Mouse (Mus musculus): ENCODE data around the gene Rftn1. TPM values are rescaled to one million over a fixed set of nuclear protein-coding genes. Genes with fewer than 3 reads are reported as not detected.
"Not testable (repeated sequence)": the region's sequence is repeated elsewhere in the genome, so short reads cannot be mapped to it uniquely, and the experiment has no call there.

Rftn1 gene
- polyA plus RNA-seq, 1 experiment from 2014 or later = 15.5 TPM

GRCm38 (mm10) chr17:50120098-50120497 is 70.4 kb downstream of the Rftn1 start:
- Histone ChIP-seq H3K9me3 (ENCODE audit: control insufficient read depth, low read length) (no peaks in the 10 kb centered on the region), H3K4me2 (ENCODE audit: low read depth, low read length) (no peak overlapping the region), H3K4me3 (ENCODE audit: low read depth, low read length) (no peak overlapping the region), H3K4me1 (ENCODE audit: control insufficient read depth, insufficient read depth, low read length) (peaks cover 9% of the 10 kb centered on the region), H3K27me3 (replicated peaks; ENCODE audit: control insufficient read depth, insufficient read depth, low read length) (no peaks in the 10 kb centered on the region), H3K27ac (replicated peaks; ENCODE audit: low read depth, low read length) (no peak overlapping the region), H3K36me3 (ENCODE audit: control insufficient read depth, insufficient read depth, low read length) (no peaks in the 10 kb centered on the region), H3K9ac (ENCODE audit: low read depth, low read length) (no peak overlapping the region)
- DNase-seq (ENCODE audit: low spot score) = no peak
- WGBS = 67% methylated on average over 4 of the region's 4 CpGs
- no peak for ATAC-seq (ENCODE audit: low read depth)

DNA sequence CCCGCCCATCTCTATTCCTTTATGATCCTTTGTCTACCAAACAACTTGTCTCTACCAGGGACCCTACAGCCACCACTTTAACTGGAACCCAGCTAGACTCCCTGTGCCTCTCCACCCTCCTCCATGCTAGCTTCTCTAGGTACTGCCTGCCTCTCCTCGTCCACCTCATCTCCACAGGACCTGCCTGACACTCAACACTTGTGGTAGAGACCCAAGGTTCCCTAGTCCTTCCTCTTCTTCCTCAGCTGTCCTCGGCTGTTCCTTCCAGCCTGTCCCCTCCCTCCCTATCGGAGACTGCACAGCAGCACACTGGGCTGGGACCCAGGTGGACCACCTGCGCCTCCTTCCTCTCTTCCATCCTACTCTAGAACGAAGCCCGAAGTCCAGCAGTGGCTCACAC is 73.0 kb downstream of the Rftn1 start:
- no peak overlapping the region for H3K4me2 ChIP-seq (ENCODE audit: low read depth, low read length)
- no peaks in the 10 kb centered on the region for H3K36me3 ChIP-seq (ENCODE audit: control insufficient read depth, insufficient read depth, low read length)
- H3K4me3 ChIP-seq (ENCODE audit: low read depth, low read length) = no peak overlapping the region
- ATAC-seq (ENCODE audit: low read depth) = no peak
- 91% methylated on average over 7 of the region's 7 CpGs for WGBS
- no peaks in the 10 kb centered on the region for H3K27me3 ChIP-seq (replicated peaks; ENCODE audit: control insufficient read depth, insufficient read depth, low read length)
- no peak overlapping the region for H3K9ac ChIP-seq (ENCODE audit: low read depth, low read length)
- no peaks in the 10 kb centered on the region for H3K4me1 ChIP-seq (ENCODE audit: control insufficient read depth, insufficient read depth, low read length)
- DNase-seq (ENCODE audit: low spot score) = no peak
- no peak overlapping the region for H3K27ac ChIP-seq (replicated peaks; ENCODE audit: low read depth, low read length)
- H3K9me3 ChIP-seq (ENCODE audit: control insufficient read depth, low read length) = no peaks in the 10 kb centered on the region

DNA sequence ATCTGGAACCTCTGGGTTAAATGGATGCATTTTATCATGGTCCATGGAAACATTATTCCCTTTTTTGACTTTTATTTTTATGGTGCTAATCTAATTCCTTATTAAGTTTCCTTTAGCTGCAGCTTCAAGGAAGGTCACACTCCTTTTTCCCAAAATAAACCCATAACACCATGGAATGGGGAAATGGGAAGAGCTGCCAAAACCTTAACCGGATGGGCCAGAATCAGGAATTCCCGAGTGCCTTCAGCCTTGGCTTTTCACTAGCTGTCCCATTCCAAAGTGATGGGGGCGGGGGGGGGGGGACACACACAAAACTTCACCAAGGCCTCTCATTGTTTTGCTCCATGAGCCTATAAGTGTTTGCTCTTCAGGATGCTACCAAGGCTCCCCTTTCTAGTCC is 73.5 kb downstream of the Rftn1 start:
- Histone ChIP-seq H3K4me2 (ENCODE audit: low read depth, low read length) (no peak overlapping the region), H3K9me3 (ENCODE audit: control insufficient read depth, low read length) (no peaks in the 10 kb centered on the region), H3K27ac (replicated peaks; ENCODE audit: low read depth, low read length) (no peak overlapping the region), H3K4me3 (ENCODE audit: low read depth, low read length) (no peak overlapping the region), H3K36me3 (ENCODE audit: control insufficient read depth, insufficient read depth, low read length) (no peaks in the 10 kb centered on the region), H3K27me3 (replicated peaks; ENCODE audit: control insufficient read depth, insufficient read depth, low read length) (no peaks in the 10 kb centered on the region), H3K9ac (ENCODE audit: low read depth, low read length) (no peak overlapping the region), H3K4me1 (ENCODE audit: control insufficient read depth, insufficient read depth, low read length) (peaks cover under 1% of the 10 kb centered on the region; the same call in 1 of the 2 replicates)
- DNase-seq (ENCODE audit: low spot score) (no peak), ATAC-seq (ENCODE audit: low read depth) (no peak)
- WGBS = 76% methylated on average over 3 of the region's 3 CpGs

DNA sequence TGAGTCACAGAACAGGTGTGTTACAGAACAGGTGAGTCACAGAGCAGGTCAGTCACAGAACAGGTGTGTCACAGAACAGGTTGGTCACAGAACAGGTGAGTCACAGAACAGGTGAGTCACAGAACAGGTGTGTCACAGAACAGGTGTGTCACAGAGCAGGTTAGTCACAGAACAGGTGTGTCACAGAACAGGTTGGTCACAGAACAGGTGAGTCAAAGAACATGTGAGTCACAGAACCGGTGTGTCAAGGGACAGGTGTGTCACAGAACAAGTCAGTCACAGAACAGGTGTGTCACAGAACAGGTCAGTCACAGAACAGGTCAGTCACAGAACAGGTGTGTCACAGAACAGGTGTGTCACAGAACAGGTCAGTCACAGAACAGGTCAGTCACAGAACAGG is 74.1 kb downstream of the Rftn1 start:
- 96% methylated on average over 1 of the region's 1 CpGs for WGBS
- H3K36me3 ChIP-seq (ENCODE audit: control insufficient read depth, insufficient read depth, low read length); H3K4me3 ChIP-seq (ENCODE audit: low read depth, low read length); H3K27me3 ChIP-seq (replicated peaks; ENCODE audit: control insufficient read depth, insufficient read depth, low read length); ATAC-seq (ENCODE audit: low read depth); H3K4me1 ChIP-seq (ENCODE audit: control insufficient read depth, insufficient read depth, low read length); H3K4me2 ChIP-seq (ENCODE audit: low read depth, low read length); DNase-seq (ENCODE audit: low spot score); H3K9ac ChIP-seq (ENCODE audit: low read depth, low read length); H3K9me3 ChIP-seq (ENCODE audit: control insufficient read depth, low read length); H3K27ac ChIP-seq (replicated peaks; ENCODE audit: low read depth, low read length): not testable (repeated sequence)

DNA sequence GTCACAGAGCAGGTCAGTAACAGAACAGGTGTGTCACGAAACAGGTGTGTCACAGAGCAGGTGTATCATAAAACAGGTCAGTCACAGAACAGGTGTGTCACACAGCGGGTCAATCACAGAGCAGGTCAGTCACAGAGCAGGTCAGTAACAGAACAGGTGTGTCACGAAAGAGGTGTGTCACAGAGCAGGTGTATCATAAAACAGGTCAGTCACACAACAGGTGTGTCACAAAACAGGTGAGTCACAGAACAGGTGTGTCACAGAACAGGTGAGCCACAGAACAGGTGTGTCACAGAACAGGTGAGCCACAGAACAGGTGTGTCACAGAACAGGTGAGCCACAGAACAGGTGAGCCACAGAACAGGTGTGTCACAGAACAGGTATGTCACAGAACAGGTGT is 74.8 kb downstream of the Rftn1 start:
- WGBS = 95% methylated on average over 3 of the region's 3 CpGs

GRCm38 (mm10) chr17:50114659-50115058 is 75.8 kb downstream of the Rftn1 start:
- Histone ChIP-seq H3K36me3 (ENCODE audit: control insufficient read depth, insufficient read depth, low read length) (no peaks in the 10 kb centered on the region), H3K9ac (ENCODE audit: low read depth, low read length) (no peak overlapping the region), H3K9me3 (ENCODE audit: control insufficient read depth, low read length) (no peaks in the 10 kb centered on the region), H3K27ac (replicated peaks; ENCODE audit: low read depth, low read length) (no peak overlapping the region), H3K4me1 (ENCODE audit: control insufficient read depth, insufficient read depth, low read length) (peaks cover 4% of the 10 kb centered on the region; the same call in 1 of the 2 replicates), H3K4me3 (ENCODE audit: low read depth, low read length) (no peak overlapping the region), H3K27me3 (replicated peaks; ENCODE audit: control insufficient read depth, insufficient read depth, low read length) (no peaks in the 10 kb centered on the region), H3K4me2 (ENCODE audit: low read depth, low read length) (no peak overlapping the region)
- 78% methylated on average over 8 of the region's 8 CpGs for WGBS
- ATAC-seq (ENCODE audit: low read depth) (no peak), DNase-seq (ENCODE audit: low spot score) (no peak)

More for the DNA sequence above, 74.8 kb downstream of the Rftn1 start:
- H3K4me3 ChIP-seq (ENCODE audit: low read depth, low read length); DNase-seq (ENCODE audit: low spot score); H3K27ac ChIP-seq (replicated peaks; ENCODE audit: low read depth, low read length); H3K4me1 ChIP-seq (ENCODE audit: control insufficient read depth, insufficient read depth, low read length); H3K27me3 ChIP-seq (replicated peaks; ENCODE audit: control insufficient read depth, insufficient read depth, low read length); H3K4me2 ChIP-seq (ENCODE audit: low read depth, low read length); H3K36me3 ChIP-seq (ENCODE audit: control insufficient read depth, insufficient read depth, low read length); H3K9ac ChIP-seq (ENCODE audit: low read depth, low read length); ATAC-seq (ENCODE audit: low read depth); H3K9me3 ChIP-seq (ENCODE audit: control insufficient read depth, low read length): not testable (repeated sequence)

- Histone ChIP-seq H3K36me3 (ENCODE audit: control insufficient read depth, insufficient read depth, low read length) (no peaks in the 10 kb centered on the region), H3K4me2 (ENCODE audit: low read depth, low read length) (no peak overlapping the region), H3K9me3 (ENCODE audit: control insufficient read depth, low read length) (no peaks in the 10 kb centered on the region), H3K27ac (replicated peaks; ENCODE audit: low read depth, low read length) (no peak overlapping the region), H3K9ac (ENCODE audit: low read depth, low read length) (no peak overlapping the region), H3K4me1 (ENCODE audit: control insufficient read depth, insufficient read depth, low read length) (peaks cover 4% of the 10 kb centered on the region; the same call in 1 of the 2 replicates), H3K4me3 (ENCODE audit: low read depth, low read length) (no peak overlapping the region), H3K27me3 (replicated peaks; ENCODE audit: control insufficient read depth, insufficient read depth, low read length) (no peaks in the 10 kb centered on the region)
- WGBS = 57% methylated on average over 14 of the region's 14 CpGs
- peak; percentile 87 for DNase-seq (ENCODE audit: low spot score)
- ATAC-seq (ENCODE audit: low read depth) = peak; percentile 18; the same call in 1 of the 2 replicates
Measured at GRCm38 (mm10) chr17:50110650-50111415, 79.6 kb downstream of the Rftn1 start.

GRCm38 (mm10) chr17:50106811-50107210 is 83.7 kb downstream of the Rftn1 start:
- Histone ChIP-seq H3K27me3 (replicated peaks; ENCODE audit: control insufficient read depth, insufficient read depth, low read length) (no peaks in the 10 kb centered on the region), H3K4me1 (ENCODE audit: control insufficient read depth, insufficient read depth, low read length) (peaks cover 1% of the 10 kb centered on the region; the same call in 1 of the 2 replicates), H3K9me3 (ENCODE audit: control insufficient read depth, low read length) (0 out of 2 replicates have a peak, but pooled peaks cover 7% of the 10 kb centered on the region), H3K9ac (ENCODE audit: low read depth, low read length) (no peak overlapping the region), H3K4me3 (ENCODE audit: low read depth, low read length) (no peak overlapping the region), H3K36me3 (ENCODE audit: control insufficient read depth, insufficient read depth, low read length) (no peaks in the 10 kb centered on the region), H3K27ac (replicated peaks; ENCODE audit: low read depth, low read length) (no peak overlapping the region), H3K4me2 (ENCODE audit: low read depth, low read length) (no peak overlapping the region)
- no peak for ATAC-seq (ENCODE audit: low read depth)
- DNase-seq (ENCODE audit: low spot score) = no peak
- 93% methylated on average over 10 of the region's 10 CpGs for WGBS

DNA sequence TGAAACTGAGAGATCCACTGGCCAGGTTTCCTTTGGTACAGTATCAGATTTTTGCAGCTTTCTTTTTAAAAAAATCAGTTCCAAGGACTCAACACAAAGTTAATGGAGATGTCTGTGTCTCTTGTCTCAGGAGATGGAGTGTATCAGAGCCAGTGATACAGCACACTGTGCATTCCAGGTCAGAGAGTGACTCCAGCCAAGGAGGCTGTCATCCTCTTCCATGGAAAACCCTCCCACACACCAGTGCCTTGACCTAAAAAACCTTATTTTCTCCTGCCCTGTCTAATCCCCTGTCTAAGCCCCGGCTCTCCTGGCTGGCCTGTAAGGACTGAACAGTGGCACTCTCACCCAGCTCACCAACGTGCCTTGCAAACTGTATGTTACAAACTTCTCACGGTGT is 86.3 kb downstream of the Rftn1 start:
- Histone ChIP-seq H3K27me3 (replicated peaks; ENCODE audit: control insufficient read depth, insufficient read depth, low read length) (no peaks in the 10 kb centered on the region), H3K4me2 (ENCODE audit: low read depth, low read length) (no peak overlapping the region), H3K36me3 (ENCODE audit: control insufficient read depth, insufficient read depth, low read length) (no peaks in the 10 kb centered on the region), H3K4me1 (ENCODE audit: control insufficient read depth, insufficient read depth, low read length) (peaks cover 10% of the 10 kb centered on the region; the same call in 1 of the 2 replicates), H3K9ac (ENCODE audit: low read depth, low read length) (no peak overlapping the region), H3K27ac (replicated peaks; ENCODE audit: low read depth, low read length) (no peak overlapping the region), H3K9me3 (ENCODE audit: control insufficient read depth, low read length) (0 out of 2 replicates have a peak, but pooled peaks cover 7% of the 10 kb centered on the region), H3K4me3 (ENCODE audit: low read depth, low read length) (no peak overlapping the region)
- ATAC-seq (ENCODE audit: low read depth) (no peak), DNase-seq (ENCODE audit: low spot score) (no peak)
- 89% methylated on average over 3 of the region's 3 CpGs for WGBS

All from embryonic facial prominence, embryonic 14.5 days (tissue).